Mouse (Mus musculus) olfactory bulb, adult 2 months (tissue): ENCODE results near the gene Emid1.

Experiments used
- CTCF ChIP-seq: fragments of 200-500 bp; IDR thresholded peaks from 2 replicates; pipeline ENCODE4 v1.5.1; 2012; ENCODE audit warnings: low read depth, mild to moderate bottlenecking, low read length, moderate library complexity; ENCODE audit not compliant: insufficient read depth
- POLR2A ChIP-seq: fragments of 200-500 bp; IDR thresholded peaks from 2 replicates; pipeline ENCODE4 v1.6.1; 2012; ENCODE audit warnings: mild to moderate bottlenecking, low read depth, low read length, moderate library complexity; ENCODE audit not compliant: insufficient read depth

DNA sequence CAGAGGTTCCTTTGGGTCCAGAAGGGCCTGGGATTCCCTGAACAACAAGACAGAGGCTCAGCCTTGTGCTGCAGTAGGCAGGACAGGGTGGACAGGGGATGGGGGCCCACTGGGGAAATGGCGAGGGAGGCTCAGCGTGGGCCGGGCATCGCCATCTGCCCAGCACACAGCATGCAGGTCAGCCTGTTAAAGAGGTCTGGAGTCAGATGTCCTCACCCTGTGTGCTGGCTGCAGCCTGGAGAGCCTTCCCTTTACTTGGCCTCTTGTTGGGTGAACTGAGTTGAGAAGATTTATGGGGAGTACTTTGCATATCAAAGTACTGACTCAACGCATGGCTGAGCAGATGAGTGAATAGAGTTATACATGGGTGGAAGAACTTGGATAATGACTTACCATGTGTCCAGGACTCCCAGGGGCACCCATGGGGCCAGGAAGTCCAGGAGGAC, 23.0 kb downstream of the Emid1 start:
- TF ChIP-seq POLR2A (no peak), CTCF (no peak)
